Mouse (Mus musculus) hindbrain, embryonic 15.5 days (tissue): ENCODE measurements around the gene Prss42. TPM values are rescaled to one million over a fixed set of nuclear protein-coding genes. Genes with fewer than 3 reads are reported as not detected.
"Not testable (repeated sequence)": the region's sequence is repeated elsewhere in the genome, so short reads cannot be mapped to it uniquely, and the experiment has no call there.

Experiments
- ATAC-seq: fragments of 200-750 bp; cut with Nextera tagmentation; 2 replicates; pipeline ENCODE4 v1.8.0; 2017; ENCODE audit warnings: low read depth, moderate number of reproducible peaks, moderate TSS enrichment; ENCODE audit not compliant: low FRiP score
- H3K27ac ChIP-seq: fragments of 300-500 bp; sonication (generic); replicated peaks from 2 replicates; pipeline ENCODE4 v1.5.1; 2015; ENCODE audit warnings: mild to moderate bottlenecking, inconsistent platforms
- H3K27me3 ChIP-seq: fragments of 300-500 bp; sonication (generic); 2 replicates; pipeline ENCODE4 v1.6.1; 2015; ENCODE audit warnings: control low read depth, inconsistent platforms
- H3K36me3 ChIP-seq: fragments of 300-500 bp; sonication (generic); 2 replicates; pipeline ENCODE4 v1.6.1; 2015; ENCODE audit warnings: control low read depth, inconsistent platforms
- H3K4me1 ChIP-seq: fragments of 300-500 bp; sonication (generic); replicated peaks from 2 replicates; pipeline ENCODE4 v1.6.1; 2015; ENCODE audit warnings: control low read depth, inconsistent platforms
- H3K4me2 ChIP-seq: fragments of 300-500 bp; sonication (generic); 2 replicates; pipeline ENCODE4 v1.6.1; 2015; ENCODE audit warnings: moderate library complexity, mild to moderate bottlenecking, inconsistent platforms
- H3K4me3 ChIP-seq: fragments of 300-500 bp; sonication (generic); 2 replicates; pipeline ENCODE4 v1.5.1; 2015; ENCODE audit warnings: mild to moderate bottlenecking, inconsistent platforms
- H3K9ac ChIP-seq: fragments of 300-500 bp; sonication (generic); 2 replicates; pipeline ENCODE4 v1.6.1; 2015; ENCODE audit warnings: inconsistent platforms
- H3K9me3 ChIP-seq: fragments of 300-500 bp; sonication (generic); 2 replicates; pipeline ENCODE4 v1.6.1; 2016; ENCODE audit warnings: control low read depth, inconsistent platforms
- WGBS: fragments of 180-500 bp; shearing (Covaris S2); methylation state at CpG from one replicate; pipeline ENCODE4 v1.1.7; 2015; 5-methylcytosine and 5-hydroxymethylcytosine counted together
- polyA plus RNA-seq: library from polyadenylated mRNA; unstranded; fragments of >200 nt; fragmentation: Nextera tagmentation; extraction: Ambion mirVana; gene quantifications from 2 replicates; pipeline ENCODE4 v1.2.1, GENCODE M21; 2015

Gene Prss42
- polyA plus RNA-seq, 1 experiment from 2014 or later, result not detected

DNA sequence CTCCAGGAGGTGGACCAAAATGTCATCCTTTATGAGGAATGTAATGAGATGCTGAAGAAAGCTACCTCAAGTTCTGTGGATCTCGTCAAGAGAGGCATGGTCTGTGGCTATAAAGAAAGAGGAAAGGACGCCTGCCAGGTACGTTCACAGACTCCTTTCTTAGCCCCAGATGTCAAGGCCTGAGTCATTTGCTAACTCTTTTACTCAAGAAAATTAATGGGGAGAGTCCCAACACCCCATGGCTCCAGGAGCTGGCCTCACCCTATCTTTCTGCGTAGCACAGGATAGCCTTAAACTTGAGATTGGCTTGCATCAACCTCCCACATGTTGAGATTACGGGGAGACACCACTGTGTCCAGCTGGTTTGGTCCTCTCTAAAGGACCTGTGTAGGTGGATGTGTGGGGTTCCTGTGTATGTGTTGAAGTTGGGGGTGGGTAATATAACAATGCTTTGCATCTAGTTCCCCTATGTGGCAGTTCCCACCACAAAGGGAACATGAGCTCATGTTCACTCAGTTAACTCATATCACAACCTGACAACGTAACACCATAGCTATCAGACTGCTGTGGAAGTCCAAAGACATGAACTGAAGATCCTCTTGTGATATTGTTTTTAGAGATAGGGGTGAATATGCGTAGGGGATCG lies 3.0 kb downstream of the Prss42 start:
- whole genome bisulfite sequencing, result 93% methylated on average over 8 of the region's 8 CpGs
- H3K27me3 ChIP-seq, result no peaks in the 10 kb centered on the region
- H3K9ac ChIP-seq, result no peak overlapping the region
- no peak overlapping the region for H3K27ac ChIP-seq
- H3K4me1 ChIP-seq, result no peaks in the 10 kb centered on the region
- H3K4me3 ChIP-seq, result no peak overlapping the region
- H3K36me3 ChIP-seq, result no peaks in the 10 kb centered on the region
- no peaks in the 10 kb centered on the region for H3K9me3 ChIP-seq
- no peak overlapping the region for H3K4me2 ChIP-seq
- no peak for ATAC-seq

DNA sequence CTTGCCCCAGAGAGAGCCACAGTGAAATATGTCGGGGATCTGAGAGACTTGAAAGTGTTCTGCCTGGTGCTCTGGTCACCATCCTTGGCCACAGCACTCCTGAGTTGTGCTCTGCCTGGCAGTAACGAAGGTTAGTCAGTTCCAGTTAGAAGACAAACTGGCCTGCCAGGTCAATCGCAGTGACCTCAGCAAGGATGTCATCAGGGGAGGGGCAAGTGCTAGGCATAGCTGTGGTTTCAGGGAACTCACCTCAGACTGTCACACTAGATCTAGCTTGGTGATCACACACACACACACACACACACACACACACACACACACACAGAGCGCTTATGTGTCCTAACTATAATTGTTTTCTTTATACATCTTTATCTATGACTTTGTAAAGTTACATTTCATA lies 5.3 kb downstream of the Prss42 start:
- no peak overlapping the region for H3K27ac ChIP-seq
- no peak overlapping the region for H3K9ac ChIP-seq
- no peaks in the 10 kb centered on the region for H3K27me3 ChIP-seq
- H3K4me1 ChIP-seq, result no peaks in the 10 kb centered on the region
- no peak overlapping the region for H3K4me3 ChIP-seq
- no peak for ATAC-seq
- no peak overlapping the region for H3K4me2 ChIP-seq
- no peaks in the 10 kb centered on the region for H3K36me3 ChIP-seq
- H3K9me3 ChIP-seq, result no peaks in the 10 kb centered on the region
- WGBS, result 73% methylated on average over 4 of the region's 4 CpGs

DNA sequence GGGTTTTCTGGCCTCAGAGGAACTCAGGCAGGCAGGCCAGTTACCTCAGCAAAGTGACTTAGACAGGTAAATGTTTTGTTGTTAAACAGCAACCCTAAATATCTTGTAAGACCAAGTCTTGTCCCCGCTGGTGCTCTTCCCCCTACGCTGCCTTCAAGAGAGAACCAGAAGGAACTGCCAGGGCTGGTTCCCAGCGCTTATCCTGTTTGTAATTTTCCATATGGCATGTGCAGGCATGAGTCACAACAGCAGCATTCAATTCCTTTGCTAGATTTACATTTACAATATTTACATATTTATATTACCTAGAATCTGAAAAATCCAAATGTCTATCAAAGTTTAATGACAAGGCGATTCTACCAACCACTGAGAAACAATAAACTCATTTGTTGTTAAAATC lies 12.1 kb downstream of the Prss42 start:
- Histone ChIP-seq H3K9me3 (no peaks in the 10 kb centered on the region), H3K27ac (no peak overlapping the region), H3K4me1 (no peaks in the 10 kb centered on the region), H3K36me3 (no peaks in the 10 kb centered on the region), H3K27me3 (no peaks in the 10 kb centered on the region), H3K9ac (no peak overlapping the region), H3K4me3 (no peak overlapping the region), H3K4me2 (no peak overlapping the region)
- ATAC-seq, result no peak
- 92% methylated on average over 4 of the region's 4 CpGs for WGBS

DNA sequence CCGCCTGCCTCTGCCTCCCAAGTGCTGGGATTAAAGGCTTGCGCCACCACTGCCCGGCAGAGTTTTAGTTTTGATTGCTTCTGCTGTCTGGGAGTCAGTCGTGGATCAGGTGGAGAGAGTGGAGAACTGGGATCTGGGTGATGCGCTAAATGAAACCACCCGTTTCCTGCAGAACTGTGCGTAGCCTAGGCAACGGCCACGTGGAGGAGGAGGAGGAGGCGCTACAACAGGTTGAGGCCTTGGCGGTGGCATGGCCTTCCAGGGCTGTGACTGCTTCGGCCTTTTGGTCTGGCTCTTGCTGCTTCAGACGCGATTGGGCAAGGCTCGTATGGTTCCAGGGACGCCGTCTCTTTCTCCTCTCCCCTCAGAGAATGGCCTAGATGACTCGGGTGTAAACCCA lies 15.8 kb downstream of the Prss42 start, which contains the start of gene Prss44:
TSS of gene Prss44 (plus strand) at position 206 of the 400 bp plus-strand sequence.
- 65% methylated on average over 18 of the region's 18 CpGs for WGBS
- no peak for ATAC-seq

DNA sequence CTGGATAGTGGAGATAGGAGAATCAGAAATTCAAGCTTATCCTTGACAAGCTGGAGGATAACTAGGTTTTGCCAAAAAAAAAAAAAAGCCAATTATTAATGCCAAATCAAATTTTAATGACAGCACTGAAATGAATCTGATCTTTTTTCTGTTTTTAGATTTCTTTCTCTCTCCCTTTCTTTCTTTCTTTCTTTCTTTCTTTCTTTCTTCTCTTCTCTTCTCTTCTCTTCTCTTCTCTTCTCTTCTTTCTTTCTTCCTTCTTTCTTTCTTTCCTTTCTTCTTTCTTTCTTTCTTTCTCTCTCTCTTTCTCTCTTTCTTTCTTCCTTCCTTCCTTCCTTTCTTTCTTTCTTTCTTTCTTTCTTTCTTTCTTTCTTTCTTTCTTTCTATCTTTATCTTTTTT lies 22.6 kb downstream of the Prss42 start:
- not testable (repeated sequence) for ATAC-seq, H3K27ac ChIP-seq, H3K4me2 ChIP-seq, H3K9me3 ChIP-seq, H3K36me3 ChIP-seq, H3K9ac ChIP-seq, H3K27me3 ChIP-seq, H3K4me3 ChIP-seq, H3K4me1 ChIP-seq

More for the DNA sequence above, 15.8 kb downstream of the Prss42 start, which contains the start of gene Prss44:
- Histone ChIP-seq H3K4me1 (no peaks in the 10 kb centered on the region), H3K9me3 (no peaks in the 10 kb centered on the region), H3K36me3 (no peaks in the 10 kb centered on the region), H3K4me2 (no peak within 1 kb of the TSS), H3K27me3 (no peaks in the 10 kb centered on the region), H3K27ac (no peak within 1 kb of the TSS), H3K9ac (no peak within 1 kb of the TSS), H3K4me3 (no peak within 1 kb of the TSS)

DNA sequence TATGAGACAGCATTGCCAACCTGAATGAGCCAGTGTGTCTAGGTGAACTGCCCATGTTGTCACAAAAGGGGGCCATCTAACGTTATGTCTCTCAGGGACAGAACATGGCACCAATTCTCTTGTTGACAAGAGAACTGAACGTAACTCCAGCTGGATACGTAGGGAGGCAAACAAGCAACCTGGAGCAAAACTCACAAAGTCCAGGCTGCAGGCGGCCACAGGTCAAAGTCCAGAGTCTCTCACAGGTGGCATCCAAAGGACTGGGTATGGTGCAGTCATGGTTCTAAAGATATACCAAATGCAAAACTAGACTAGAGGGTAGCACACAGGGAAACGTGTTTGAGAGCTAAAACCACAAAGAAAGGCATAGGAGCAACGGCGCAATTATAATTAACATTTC lies 23.5 kb downstream of the Prss42 start:
- H3K4me3 ChIP-seq, result no peak overlapping the region
- H3K9ac ChIP-seq, result no peak overlapping the region
- H3K27ac ChIP-seq, result no peak overlapping the region
- no peaks in the 10 kb centered on the region for H3K27me3 ChIP-seq
- no peaks in the 10 kb centered on the region for H3K9me3 ChIP-seq
- no peak for ATAC-seq
- WGBS, result 89% methylated on average over 7 of the region's 7 CpGs
- no peaks in the 10 kb centered on the region for H3K4me1 ChIP-seq
- no peaks in the 10 kb centered on the region for H3K36me3 ChIP-seq
- no peak overlapping the region for H3K4me2 ChIP-seq

DNA sequence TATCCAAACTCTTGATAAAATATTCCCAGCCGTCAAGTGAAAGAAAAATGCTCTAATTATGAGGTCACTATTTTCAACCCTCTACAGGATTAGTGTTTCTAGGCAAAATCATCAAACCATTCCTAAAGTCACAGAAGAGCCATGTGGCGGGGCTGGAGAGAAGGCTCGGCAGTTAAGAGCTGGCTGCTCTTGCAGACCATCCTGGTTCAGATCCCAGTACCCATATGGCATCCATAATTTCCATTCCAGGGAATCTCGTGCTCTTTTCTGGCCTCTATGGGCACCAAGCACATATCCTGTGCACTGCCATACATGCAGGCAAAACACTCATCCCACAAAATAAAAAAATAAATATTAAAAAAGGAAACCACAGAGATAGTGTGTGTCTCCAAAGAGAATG lies 27.5 kb downstream of the Prss42 start:
- ATAC-seq, result no peak
- Histone ChIP-seq H3K27me3 (no peaks in the 10 kb centered on the region), H3K4me1 (no peaks in the 10 kb centered on the region), H3K36me3 (no peaks in the 10 kb centered on the region), H3K27ac (no peak overlapping the region), H3K9ac (no peak overlapping the region), H3K4me3 (no peak overlapping the region), H3K4me2 (no peak overlapping the region), H3K9me3 (no peaks in the 10 kb centered on the region)
- 72% methylated on average over 4 of the region's 4 CpGs for WGBS

DNA sequence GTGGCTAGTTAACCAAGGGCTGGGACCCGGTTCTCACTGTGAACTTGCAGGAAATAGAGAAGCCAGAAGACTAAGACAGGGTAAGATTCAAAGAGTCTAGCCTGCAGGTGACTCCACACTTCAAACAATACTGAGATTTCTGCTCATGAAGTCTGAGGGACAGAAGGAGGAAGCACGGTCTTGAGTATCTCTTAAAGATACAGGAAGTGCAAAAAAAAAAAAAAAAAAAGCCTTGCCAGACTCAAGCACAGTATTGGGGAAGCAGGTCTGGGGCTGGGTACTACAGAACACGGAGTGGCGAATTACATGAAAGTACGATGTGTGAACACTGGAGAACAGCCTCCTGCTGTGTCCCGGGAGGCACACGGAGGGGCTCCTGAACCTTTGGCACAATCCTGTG lies 27.9 kb downstream of the Prss42 start:
- H3K4me1 ChIP-seq, result no peaks in the 10 kb centered on the region
- 68% methylated on average over 7 of the region's 7 CpGs for WGBS
- H3K9me3 ChIP-seq, result no peaks in the 10 kb centered on the region
- no peak overlapping the region for H3K9ac ChIP-seq
- H3K36me3 ChIP-seq, result no peaks in the 10 kb centered on the region
- ATAC-seq, result no peak
- no peak overlapping the region for H3K4me3 ChIP-seq
- H3K27me3 ChIP-seq, result no peaks in the 10 kb centered on the region
- H3K27ac ChIP-seq, result no peak overlapping the region
- no peak overlapping the region for H3K4me2 ChIP-seq

DNA sequence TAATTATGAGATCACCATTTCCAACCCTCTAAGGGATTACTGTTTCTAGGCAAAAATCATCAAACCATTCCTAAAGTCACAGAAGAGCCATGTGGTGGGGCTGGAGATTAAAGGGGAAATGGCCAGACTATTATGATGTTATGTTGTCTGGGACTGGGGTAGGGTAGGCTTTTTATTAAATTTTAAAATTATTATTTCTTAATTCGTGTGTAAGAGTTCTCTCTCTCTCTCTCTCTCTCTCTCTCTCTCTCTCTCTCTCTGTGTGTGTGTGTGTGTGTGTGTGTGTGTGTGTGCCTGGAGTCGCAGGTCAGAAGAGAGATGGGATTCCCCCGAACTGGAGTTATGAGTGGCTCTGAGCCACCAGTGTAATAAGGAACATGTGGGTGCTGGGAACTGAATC lies 28.4 kb downstream of the Prss42 start, which contains the start of gene Prss43:
TSS of gene Prss43 (plus strand) at position 301 of the 400 bp plus-strand sequence.
- H3K9ac ChIP-seq, result no peak within 1 kb of the TSS
- H3K4me3 ChIP-seq, result no peak within 1 kb of the TSS
- ATAC-seq, result no peak
- WGBS, result 86% methylated on average over 3 of the region's 3 CpGs
- no peak within 1 kb of the TSS for H3K4me2 ChIP-seq
- H3K27ac ChIP-seq, result no peak within 1 kb of the TSS
- H3K4me1 ChIP-seq, result no peaks in the 10 kb centered on the region
- H3K36me3 ChIP-seq, result no peaks in the 10 kb centered on the region
- H3K9me3 ChIP-seq, result no peaks in the 10 kb centered on the region
- H3K27me3 ChIP-seq, result no peaks in the 10 kb centered on the region

DNA sequence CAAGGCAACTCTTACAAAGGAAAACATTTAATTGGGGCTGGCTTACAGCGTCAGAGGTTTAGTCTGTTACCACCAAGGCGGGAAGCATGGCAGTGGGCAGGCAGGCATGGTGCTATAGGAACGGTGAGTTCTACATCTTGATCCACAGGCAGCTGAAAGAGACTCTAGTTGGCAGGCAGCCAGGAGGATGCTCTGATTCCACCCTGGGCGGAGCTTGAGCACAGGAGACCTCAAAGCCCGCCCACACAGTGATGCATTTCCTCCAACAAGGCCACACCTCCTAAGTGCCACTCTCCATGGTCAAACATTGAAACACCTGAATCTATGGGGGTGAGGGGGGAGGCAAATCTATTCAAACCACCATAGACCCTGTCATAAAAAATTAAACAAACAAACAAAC lies 35.1 kb downstream of the Prss42 start:
- H3K9me3 ChIP-seq, result no peaks in the 10 kb centered on the region
- no peak overlapping the region for H3K4me2 ChIP-seq
- ATAC-seq, result no peak
- no peak overlapping the region for H3K27ac ChIP-seq
- H3K9ac ChIP-seq, result no peak overlapping the region
- H3K4me1 ChIP-seq, result no peaks in the 10 kb centered on the region
- WGBS, result 74% methylated on average over 5 of the region's 5 CpGs
- H3K27me3 ChIP-seq, result no peaks in the 10 kb centered on the region
- H3K36me3 ChIP-seq, result no peaks in the 10 kb centered on the region
- H3K4me3 ChIP-seq, result no peak overlapping the region

DNA sequence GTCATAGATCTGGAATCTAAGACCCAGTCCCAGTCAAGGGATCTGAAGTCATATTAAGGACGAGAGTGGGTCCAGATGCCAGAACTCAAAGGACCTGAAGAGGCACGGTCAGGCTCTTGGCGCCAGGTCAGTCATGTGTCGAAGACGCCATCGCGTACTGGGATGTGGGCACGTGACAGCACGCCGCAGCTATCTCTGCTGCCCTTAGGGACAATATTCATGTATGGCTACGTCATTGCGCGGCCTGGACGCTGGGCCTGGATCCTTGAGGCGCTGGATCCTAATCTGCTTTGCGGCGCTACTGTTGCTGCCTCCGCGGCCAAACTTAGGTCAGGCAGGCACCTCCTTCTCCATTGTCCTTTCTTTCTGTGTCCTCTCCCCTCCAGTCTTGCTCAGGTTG lies 36.4 kb downstream of the Prss42 start, which contains the start of gene Prss45:
TSS of gene Prss45 (plus strand) at position 178 of the 400 bp plus-strand sequence.
- no peak within 1 kb of the TSS for H3K9ac ChIP-seq
- WGBS, result 82% methylated on average over 19 of the region's 19 CpGs
- no peak for ATAC-seq
- H3K27me3 ChIP-seq, result no peaks in the 10 kb centered on the region
- H3K36me3 ChIP-seq, result no peaks in the 10 kb centered on the region
- no peaks in the 10 kb centered on the region for H3K4me1 ChIP-seq
- no peak within 1 kb of the TSS for H3K27ac ChIP-seq
- no peaks in the 10 kb centered on the region for H3K9me3 ChIP-seq
- no peak within 1 kb of the TSS for H3K4me3 ChIP-seq
- H3K4me2 ChIP-seq, result no peak within 1 kb of the TSS

DNA sequence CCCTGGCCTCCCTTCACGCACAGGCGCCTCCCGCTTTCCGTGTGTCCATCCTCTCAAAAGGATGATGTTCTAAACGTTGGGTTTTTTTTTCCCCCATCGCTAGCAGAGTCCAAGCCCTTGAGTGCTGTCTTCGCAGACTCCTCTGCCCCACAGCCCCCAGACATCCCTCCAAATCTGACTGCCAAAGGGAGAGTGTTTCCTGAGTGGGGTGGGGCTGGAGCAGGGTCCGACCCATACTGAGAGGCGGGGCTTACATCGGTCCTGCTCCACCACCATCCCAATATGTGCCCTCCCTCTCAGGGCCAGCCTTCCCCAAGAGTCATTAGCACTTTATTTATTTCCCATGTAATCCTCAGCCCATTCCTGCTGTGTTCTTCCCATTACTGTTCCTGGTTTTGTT lies 37.0 kb downstream of the Prss42 start:
- Histone ChIP-seq H3K4me2 (no peak overlapping the region), H3K36me3 (no peaks in the 10 kb centered on the region), H3K4me3 (no peak overlapping the region), H3K9ac (no peak overlapping the region), H3K9me3 (no peaks in the 10 kb centered on the region), H3K27ac (no peak overlapping the region), H3K27me3 (no peaks in the 10 kb centered on the region), H3K4me1 (no peaks in the 10 kb centered on the region)
- 42% methylated on average over 10 of the region's 10 CpGs for WGBS
- ATAC-seq, result no peak

DNA sequence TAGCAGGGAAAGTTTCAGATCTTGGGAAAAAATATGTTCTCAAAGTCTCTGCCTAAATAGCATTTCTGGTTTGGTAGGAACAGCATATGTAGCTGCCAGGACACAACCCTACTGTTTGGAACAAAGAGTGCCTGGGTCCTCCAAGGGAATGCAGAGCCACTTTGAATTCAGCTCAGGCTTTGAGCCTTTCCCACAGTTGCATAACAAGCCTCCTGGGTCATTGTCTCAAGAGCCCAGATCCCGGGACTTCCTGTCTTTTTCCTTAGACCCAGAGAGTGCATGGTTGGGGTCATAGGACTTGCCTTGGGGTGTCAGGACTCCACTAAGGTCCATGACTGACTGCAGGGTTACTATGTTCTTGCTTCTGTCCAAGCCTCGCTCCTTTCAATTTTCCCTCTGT lies 38.1 kb downstream of the Prss42 start:
- Histone ChIP-seq H3K4me1 (no peaks in the 10 kb centered on the region), H3K27ac (no peak overlapping the region), H3K27me3 (no peaks in the 10 kb centered on the region), H3K4me2 (no peak overlapping the region), H3K9me3 (no peaks in the 10 kb centered on the region), H3K4me3 (no peak overlapping the region), H3K9ac (no peak overlapping the region), H3K36me3 (no peaks in the 10 kb centered on the region)
- 48% methylated on average over 2 of the region's 2 CpGs for WGBS
- no peak for ATAC-seq
